Mouse (Mus musculus) ES-Bruce4 (cell line): ENCODE measurements around the gene Yaf2.

Experiments
- CTCF ChIP-seq: IDR thresholded peaks from one replicate; pipeline ENCODE4 v1.8.1; 2011; ENCODE audit warnings: low read depth, low read length
- EP300 ChIP-seq: IDR thresholded peaks from 2 replicates; pipeline ENCODE4 v1.6.1; 2011; ENCODE audit warnings: low read depth, low read length; ENCODE audit not compliant: insufficient read depth
- POLR2A ChIP-seq: IDR thresholded peaks from one replicate; pipeline ENCODE4 v1.8.1; 2011; ENCODE audit warnings: low read length; ENCODE audit not compliant: insufficient read depth

GRCm38 (mm10) chr15:93272948-93273347, 63.8 kb downstream of the Yaf2 start:
- TF ChIP-seq EP300 (no peak), CTCF (no peak), POLR2A (no peak)
